Comparison of ENCODE assay signal across 21 mouse cellular contexts in the genomic region with DNA sequence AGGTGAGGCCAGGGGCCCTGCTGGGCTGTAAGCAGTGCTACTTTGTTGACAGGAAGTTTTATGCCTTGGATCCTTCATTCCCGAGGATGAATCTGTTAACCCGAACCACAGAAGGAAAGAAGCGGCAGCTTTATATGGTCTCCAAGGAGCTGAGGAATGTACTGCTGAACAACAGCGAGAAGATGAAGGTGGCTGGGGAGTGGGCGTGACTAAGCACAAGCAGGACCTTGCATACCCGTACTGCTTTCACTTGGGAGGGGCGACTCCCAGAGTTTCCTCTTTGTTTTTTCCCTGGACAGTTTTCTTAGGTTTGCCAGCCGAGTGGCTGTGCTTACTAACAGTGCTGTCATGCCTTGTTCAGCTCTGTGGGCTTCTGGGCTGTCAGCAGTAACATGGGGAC.
"Had no signal": no experiment of that assay in that cellular context is flagged by ENCODE, and none has a peak within 500 bp of the region (broad histone marks: within the 10 kb centered on the region; RNA-seq: fewer than 3 reads in every experiment).

No protein-coding gene starts in this region.

- DNase-seq: gastrocnemius, adult 2 months; gastrocnemius, postnatal 14 days; gastrocnemius, postnatal 36 days; heart, adult 18-20 months; heart, postnatal 10 days; heart, postnatal 36 days; kidney, postnatal 14 days; layer of hippocampus, adult 9-11 months; layer of hippocampus, postnatal 36 days; left cerebral cortex, postnatal 4 days had no signal

- H3K9ac ChIP-seq: heart, embryonic 12.5 days; hindbrain, embryonic 13.5 days; hindbrain, embryonic 15.5 days; kidney, embryonic 15.5 days; limb, embryonic 13.5 days; limb, embryonic 15.5 days; liver, embryonic 12.5 days had no signal

- H3K27me3 ChIP-seq: heart, embryonic 12.5 days; hindbrain, embryonic 13.5 days; hindbrain, embryonic 15.5 days; kidney, embryonic 15.5 days; limb, embryonic 13.5 days; limb, embryonic 15.5 days; liver, embryonic 12.5 days had no signal

- H3K9me3 ChIP-seq: heart, embryonic 10.5 days; heart, embryonic 12.5 days; hindbrain, embryonic 13.5 days; hindbrain, embryonic 15.5 days; kidney, embryonic 15.5 days; limb, embryonic 13.5 days; limb, embryonic 15.5 days; liver, embryonic 12.5 days had no signal

- H3K4me3 ChIP-seq: gastrocnemius, adult 2 months; heart, embryonic 10.5 days; heart, embryonic 12.5 days; hindbrain, embryonic 13.5 days; hindbrain, embryonic 15.5 days; kidney, embryonic 15.5 days; limb, embryonic 13.5 days; limb, embryonic 15.5 days; liver, embryonic 12.5 days had no signal

- H3K4me2 ChIP-seq: heart, embryonic 12.5 days; hindbrain, embryonic 13.5 days; hindbrain, embryonic 15.5 days; kidney, embryonic 15.5 days; limb, embryonic 13.5 days; limb, embryonic 15.5 days; liver, embryonic 12.5 days had no signal

- H3K27ac ChIP-seq: gastrocnemius, adult 2 months; heart, embryonic 10.5 days; hindbrain, embryonic 13.5 days; hindbrain, embryonic 15.5 days; hindbrain, postnatal 0 days; kidney, embryonic 15.5 days; kidney, postnatal 0 days; limb, embryonic 13.5 days; limb, embryonic 15.5 days; liver, embryonic 12.5 days had no signal

- H3K4me1 ChIP-seq: heart, embryonic 10.5 days; heart, embryonic 12.5 days; hindbrain, embryonic 13.5 days; hindbrain, embryonic 15.5 days; kidney, embryonic 15.5 days; limb, embryonic 13.5 days; limb, embryonic 15.5 days; liver, embryonic 12.5 days had no signal

- ATAC-seq: hindbrain, postnatal 0 days; intestine, embryonic 16.5 days; liver, embryonic 12.5 days had no signal
